Mouse (Mus musculus) midbrain, embryonic 13.5 days (tissue): ENCODE data around the gene Hist1h2bm. TPM values are rescaled to one million over a fixed set of nuclear protein-coding genes. Genes with fewer than 3 reads are reported as not detected.
A peak's percentile ranks its signal among the peaks of the same experiment; 100 is the strongest.
"Not testable (repeated sequence)": the region's sequence is repeated elsewhere in the genome, so short reads cannot be mapped to it uniquely, and the experiment has no call there.

Experiments used
- ATAC-seq: fragments of 200-750 bp; cut with Nextera tagmentation; 2 replicates; pipeline ENCODE4 v1.8.0; 2017; ENCODE audit warnings: mild to moderate bottlenecking, moderate TSS enrichment, moderate library complexity
- H3K27ac ChIP-seq: fragments of 300-500 bp; sonication (generic); 2 replicates; pipeline ENCODE4 v1.5.1; 2015; ENCODE audit warnings: inconsistent platforms, mild to moderate bottlenecking, moderate library complexity
- H3K27me3 ChIP-seq: fragments of 300-500 bp; sonication (generic); 2 replicates; pipeline ENCODE4 v1.6.1; 2015; ENCODE audit warnings: mild to moderate bottlenecking, inconsistent platforms
- H3K36me3 ChIP-seq: fragments of 300-500 bp; sonication (generic); 2 replicates; pipeline ENCODE4 v1.6.1; 2015; ENCODE audit warnings: mild to moderate bottlenecking, inconsistent platforms
- H3K4me1 ChIP-seq: fragments of 300-500 bp; sonication (generic); replicated peaks from 2 replicates; pipeline ENCODE4 v1.6.1; 2015; ENCODE audit warnings: inconsistent platforms
- H3K4me2 ChIP-seq: fragments of 300-500 bp; sonication (generic); replicated peaks from 2 replicates; pipeline ENCODE4 v1.6.1; 2015; ENCODE audit warnings: moderate library complexity, mild to moderate bottlenecking, inconsistent platforms
- H3K4me3 ChIP-seq: fragments of 300-500 bp; sonication (generic); replicated peaks from 2 replicates; pipeline ENCODE4 v1.5.1; 2015; ENCODE audit warnings: mild to moderate bottlenecking, inconsistent platforms
- H3K9ac ChIP-seq: fragments of 300-500 bp; sonication (generic); replicated peaks from 2 replicates; pipeline ENCODE4 v1.6.1; 2015; ENCODE audit warnings: mild to moderate bottlenecking, inconsistent platforms
- H3K9me3 ChIP-seq: fragments of 300-500 bp; sonication (generic); 2 replicates; pipeline ENCODE4 v1.6.1; 2016; ENCODE audit warnings: mild to moderate bottlenecking, inconsistent platforms
- WGBS: fragments of 180-500 bp; shearing (Covaris S2); methylation state at CpG from one replicate; pipeline ENCODE4 v1.1.7; 2015; 5-methylcytosine and 5-hydroxymethylcytosine counted together
- polyA plus RNA-seq: library from polyadenylated mRNA; unstranded; fragments of >200 nt; fragmentation: Nextera tagmentation; extraction: Ambion mirVana; gene quantifications from 2 replicates; pipeline ENCODE4 v1.2.1, GENCODE M21; 2015

The Hist1h2bm gene
- 3.7 and 4.2 TPM in 2 replicates for polyA plus RNA-seq

GRCm38 (mm10) chr13:21721757-21722372 is at the start of gene Hist1h2bm:
Hist1h2bm (plus strand) TSS chr13:21722044.
- not testable (repeated sequence) for H3K27me3 ChIP-seq, H3K9me3 ChIP-seq, H3K36me3 ChIP-seq
- H3K4me1 ChIP-seq, result peaks cover 36% of the 10 kb centered on the region
- ATAC-seq, result peak; percentile 97
- H3K27ac ChIP-seq, result peak within 1 kb of the TSS; percentile 91
- H3K4me3 ChIP-seq, result peak within 1 kb of the TSS; percentile 40
- peak within 1 kb of the TSS; percentile 64 for H3K4me2 ChIP-seq
- peak within 1 kb of the TSS; percentile 72 for H3K9ac ChIP-seq
- under 1% methylated on average over 37 of the region's 37 CpGs for WGBS

- ATAC-seq, result no peak
- 79% methylated on average over 2 of the region's 2 CpGs for WGBS
Measured at GRCm38 (mm10) chr13:21677305-21677704, 44.5 kb upstream of the Hist1h2bm start, which contains the start of gene Olfr1360. Olfr1360 (minus strand) TSS chr13:21677405.

GRCm38 (mm10) chr13:21697811-21698210 is 24.0 kb upstream of the Hist1h2bm start, which contains the start of gene Olfr1359:
Olfr1359 (plus strand) TSS chr13:21698111.
- H3K27me3 ChIP-seq, result no peaks in the 10 kb centered on the region
- no peak for ATAC-seq
- no peak within 1 kb of the TSS for H3K4me3 ChIP-seq
- no peaks in the 10 kb centered on the region for H3K9me3 ChIP-seq
- H3K9ac ChIP-seq, result no peak within 1 kb of the TSS
- no peak within 1 kb of the TSS for H3K4me2 ChIP-seq
- no peaks in the 10 kb centered on the region for H3K4me1 ChIP-seq
- no peaks in the 10 kb centered on the region for H3K36me3 ChIP-seq
- no peak within 1 kb of the TSS for H3K27ac ChIP-seq

More at GRCm38 (mm10) chr13:21677305-21677704, 44.5 kb upstream of the Hist1h2bm start, which contains the start of gene Olfr1360:
- no peaks in the 10 kb centered on the region for H3K27me3 ChIP-seq
- no peak within 1 kb of the TSS for H3K4me2 ChIP-seq
- no peak within 1 kb of the TSS for H3K4me3 ChIP-seq
- no peaks in the 10 kb centered on the region for H3K9me3 ChIP-seq
- H3K9ac ChIP-seq, result no peak within 1 kb of the TSS
- no peak within 1 kb of the TSS for H3K27ac ChIP-seq
- no peaks in the 10 kb centered on the region for H3K36me3 ChIP-seq
- no peaks in the 10 kb centered on the region for H3K4me1 ChIP-seq

GRCm38 (mm10) chr13:21706669-21707068 is 15.2 kb upstream of the Hist1h2bm start:
- H3K4me2 ChIP-seq, result no peak overlapping the region
- no peaks in the 10 kb centered on the region for H3K9me3 ChIP-seq
- H3K4me1 ChIP-seq, result peaks cover 7% of the 10 kb centered on the region; the same call in 1 of the 2 replicates
- H3K27me3 ChIP-seq, result no peaks in the 10 kb centered on the region
- H3K36me3 ChIP-seq, result no peaks in the 10 kb centered on the region
- ATAC-seq, result no peak
- WGBS, result 74% methylated on average over 4 of the region's 4 CpGs
- no peak overlapping the region for H3K27ac ChIP-seq
- no peak overlapping the region for H3K9ac ChIP-seq
- no peak overlapping the region for H3K4me3 ChIP-seq

GRCm38 (mm10) chr13:21710031-21710711 is 11.7 kb upstream of the Hist1h2bm start:
- peak overlapping the region; percentile 64 for H3K4me3 ChIP-seq
- H3K27me3 ChIP-seq, result no peaks in the 10 kb centered on the region
- ATAC-seq, result peak; percentile 83
- H3K4me2 ChIP-seq, result peak overlapping the region; percentile 47
- peak overlapping the region; percentile 60 for H3K9ac ChIP-seq
- H3K36me3 ChIP-seq, result no peaks in the 10 kb centered on the region
- peak overlapping the region; percentile 72 for H3K27ac ChIP-seq
- H3K9me3 ChIP-seq, result no peaks in the 10 kb centered on the region
- under 1% methylated on average over 32 of the region's 32 CpGs for WGBS
- H3K4me1 ChIP-seq, result peaks cover 12% of the 10 kb centered on the region

GRCm38 (mm10) chr13:21710821-21711525 is 10.9 kb upstream of the Hist1h2bm start:
- H3K4me3 ChIP-seq, result peak overlapping the region; percentile 44
- no peak overlapping the region for H3K27ac ChIP-seq
- H3K9ac ChIP-seq, result peak overlapping the region; percentile 42
- H3K36me3 ChIP-seq, result no peaks in the 10 kb centered on the region
- 2% methylated on average over 22 of the region's 22 CpGs for WGBS
- H3K9me3 ChIP-seq, result no peaks in the 10 kb centered on the region
- H3K4me2 ChIP-seq, result peak overlapping the region; percentile 68
- ATAC-seq, result peak; percentile 76
- peaks cover 16% of the 10 kb centered on the region for H3K4me1 ChIP-seq
- no peaks in the 10 kb centered on the region for H3K27me3 ChIP-seq

GRCm38 (mm10) chr13:21711698-21712097 is 10.1 kb upstream of the Hist1h2bm start:
- H3K4me3 ChIP-seq, result peak overlapping the region; percentile 44
- no peak for ATAC-seq
- peak overlapping the region; percentile 42; the same call in 1 of the 2 replicates for H3K9ac ChIP-seq
- 20% methylated on average over 4 of the region's 4 CpGs for WGBS
- H3K9me3 ChIP-seq, result no peaks in the 10 kb centered on the region
- peak overlapping the region; percentile 68 for H3K4me2 ChIP-seq
- H3K36me3 ChIP-seq, result no peaks in the 10 kb centered on the region
- H3K4me1 ChIP-seq, result peaks cover 16% of the 10 kb centered on the region
- H3K27me3 ChIP-seq, result no peaks in the 10 kb centered on the region
- no peak overlapping the region for H3K27ac ChIP-seq

- ATAC-seq, result no peak
- H3K27ac ChIP-seq, result peak overlapping the region; percentile 96; the same call in 1 of the 2 replicates
- peaks cover 33% of the 10 kb centered on the region for H3K4me1 ChIP-seq
- no peaks in the 10 kb centered on the region for H3K27me3 ChIP-seq
- under 1% methylated on average over 7 of the region's 7 CpGs for WGBS
- no peaks in the 10 kb centered on the region for H3K9me3 ChIP-seq
- peak overlapping the region; percentile 65; the same call in 1 of the 2 replicates for H3K9ac ChIP-seq
- no peaks in the 10 kb centered on the region for H3K36me3 ChIP-seq
- H3K4me2 ChIP-seq, result peak overlapping the region; percentile 77
- peak overlapping the region; percentile 49 for H3K4me3 ChIP-seq
Measured at GRCm38 (mm10) chr13:21714725-21715124, 7.1 kb upstream of the Hist1h2bm start.

GRCm38 (mm10) chr13:21715131-21715863 is 6.5 kb upstream of the Hist1h2bm start:
- Histone ChIP-seq H3K36me3 (no peaks in the 10 kb centered on the region), H3K4me2 (peak overlapping the region; percentile 77), H3K4me3 (peak overlapping the region; percentile 49), H3K9ac (peak overlapping the region; percentile 65), H3K27me3 (no peaks in the 10 kb centered on the region), H3K4me1 (peaks cover 38% of the 10 kb centered on the region), H3K27ac (peak overlapping the region; percentile 96), H3K9me3 (no peaks in the 10 kb centered on the region)
- under 1% methylated on average over 22 of the region's 22 CpGs for WGBS
- ATAC-seq, result peak; percentile 2; the same call in 1 of the 2 replicates

GRCm38 (mm10) chr13:21715864-21716539 is 5.8 kb upstream of the Hist1h2bm start, which contains the start of the genes Hist1h2bl and Hist1h2ai:
Hist1h2bl (minus strand) TSS chr13:21716143.
Hist1h2ai (plus strand) TSS chr13:21716422.
- peak; percentile 94 for ATAC-seq
- H3K27me3 ChIP-seq, H3K36me3 ChIP-seq, H3K9me3 ChIP-seq: not testable (repeated sequence)
- Histone ChIP-seq H3K4me3 (peak within 1 kb of the TSS; percentile 49), H3K4me1 (peaks cover 45% of the 10 kb centered on the region), H3K9ac (peak within 1 kb of the TSS; percentile 72), H3K27ac (peak within 1 kb of the TSS; percentile 96), H3K4me2 (peak within 1 kb of the TSS; percentile 77)
- 0% methylated on average over 36 of the region's 50 CpGs for WGBS
